Mouse (Mus musculus) myocyte (in vitro differentiated cells): Measurements from ENCODE around the gene Apmap.

Source experiments
- CEBPB ChIP-seq: IDR thresholded peaks from 2 replicates; pipeline ENCODE4 v1.6.1; 2011; ENCODE audit warnings: mild to moderate bottlenecking, moderate library complexity; ENCODE audit not compliant: poor library complexity, insufficient read depth, severe bottlenecking
- MAX ChIP-seq: IDR thresholded peaks from one replicate; pipeline ENCODE4 v1.6.1; 2011; ENCODE audit warnings: low read depth, mild to moderate bottlenecking, control low read depth
- MYOD1 ChIP-seq, 3 experiments: IDR thresholded peaks; one replicate each; pipeline ENCODE4 v1.6.1; 2011; ENCODE audit warnings: control low read depth in 2 of 3, low read depth in 2 of 3, mild to moderate bottlenecking in 2 of 3, moderate library complexity in 1 of 3; ENCODE audit not compliant: insufficient read length in 2 of 3, control insufficient read depth in 1 of 3
- MYOG ChIP-seq, 3 experiments: IDR thresholded peaks; one replicate each; pipeline ENCODE4 v1.6.1; 2011; ENCODE audit warnings: control low read depth in 2 of 3, low read depth in 2 of 3, mild to moderate bottlenecking in 2 of 3; ENCODE audit not compliant: insufficient read length in 2 of 3, control insufficient read depth in 1 of 3, insufficient read depth in 1 of 3
- POLR2A ChIP-seq: IDR thresholded peaks from one replicate; pipeline ENCODE4 v1.6.1; 2011; ENCODE audit warnings: low read depth, mild to moderate bottlenecking, control low read depth, moderate library complexity; ENCODE audit not compliant: insufficient read length
- POLR2AphosphoS2 ChIP-seq: IDR thresholded peaks from one replicate; pipeline ENCODE4 v1.6.1; 2011; ENCODE audit warnings: low read depth, control low read depth; ENCODE audit not compliant: insufficient read length
- REST ChIP-seq: IDR thresholded peaks from one replicate; pipeline ENCODE4 v1.6.1; 2011; ENCODE audit warnings: mild to moderate bottlenecking, control low read depth, moderate library complexity; ENCODE audit not compliant: insufficient read depth, insufficient read length
- SRF ChIP-seq: IDR thresholded peaks from one replicate; pipeline ENCODE4 v1.6.1; 2011; ENCODE audit warnings: low read depth; ENCODE audit not compliant: control insufficient read depth, insufficient read length
- TCF12 ChIP-seq: IDR thresholded peaks from one replicate; pipeline ENCODE4 v1.6.1; 2011; ENCODE audit warnings: mild to moderate bottlenecking, control low read depth; ENCODE audit not compliant: poor library complexity, insufficient read depth, severe bottlenecking
- TCF3 ChIP-seq: IDR thresholded peaks from one replicate; pipeline ENCODE4 v1.6.1; 2011; ENCODE audit warnings: low read depth, control low read depth; ENCODE audit not compliant: insufficient read length
- USF1 ChIP-seq: IDR thresholded peaks from one replicate; pipeline ENCODE4 v1.6.1; 2011; ENCODE audit warnings: low read depth, mild to moderate bottlenecking, control low read depth, moderate library complexity

DNA sequence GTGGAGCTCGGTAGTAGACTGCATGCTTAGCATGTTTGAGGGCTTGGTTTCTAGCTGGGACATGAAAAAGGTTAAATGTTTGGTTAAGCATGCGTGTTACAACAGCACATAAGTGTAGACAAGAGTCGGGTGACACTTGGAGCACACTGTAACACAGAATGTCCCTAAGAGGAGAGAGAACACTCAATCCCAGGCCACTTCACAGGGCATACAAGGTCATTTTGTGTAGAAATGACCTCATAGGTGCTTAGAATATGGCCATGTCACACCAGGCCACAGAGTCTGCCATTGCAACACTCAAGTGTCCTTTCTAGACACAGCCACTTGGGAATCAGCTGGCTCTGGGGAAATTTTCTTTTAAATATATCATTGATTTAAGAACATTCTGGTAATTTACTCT lies 15.6 kb upstream of the Apmap start:
- TF ChIP-seq POLR2A (no peak), TCF3 (no peak), MYOG (IDR thresholded peaks at IDR 0.05; ENCODE audit: control insufficient read depth in 1 of 3, insufficient read depth in 1 of 3, insufficient read length in 2 of 3, low read depth in 2 of 3) (no peak), MAX (no peak), MYOD1 (IDR thresholded peaks at IDR 0.05; ENCODE audit: control insufficient read depth in 1 of 3, insufficient read length in 2 of 3, low read depth in 2 of 3) (no peak), USF1 (no peak), REST (no peak), CEBPB (no peak), SRF (no peak), TCF12 (no peak), POLR2AphosphoS2 (no peak)
